Mouse (Mus musculus): ENCODE results near the gene Cacnb4.

Gene Cacnb4

DNA sequence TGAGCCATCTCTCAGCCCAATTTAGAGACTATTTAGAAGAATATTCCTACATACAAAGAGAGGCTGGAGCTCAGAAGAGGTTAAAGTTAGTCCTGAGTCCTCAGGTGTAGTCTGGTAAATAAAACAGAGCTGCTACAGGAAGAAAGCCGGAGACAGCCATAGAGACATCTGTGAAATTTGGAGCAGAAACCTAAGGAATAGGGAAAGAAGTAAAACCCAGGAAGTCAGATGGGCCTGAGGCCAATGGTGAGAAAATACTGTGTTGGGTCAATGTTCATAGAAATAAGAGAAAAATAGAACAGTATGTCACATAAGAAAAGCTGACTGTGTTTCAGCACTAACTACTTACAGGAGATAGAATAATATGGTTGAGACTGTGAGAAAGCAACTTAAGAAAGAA is 155.6 kb downstream of the Cacnb4 start:
- no peak for DNase-seq (ENCODE audit: low spot score)

DNA sequence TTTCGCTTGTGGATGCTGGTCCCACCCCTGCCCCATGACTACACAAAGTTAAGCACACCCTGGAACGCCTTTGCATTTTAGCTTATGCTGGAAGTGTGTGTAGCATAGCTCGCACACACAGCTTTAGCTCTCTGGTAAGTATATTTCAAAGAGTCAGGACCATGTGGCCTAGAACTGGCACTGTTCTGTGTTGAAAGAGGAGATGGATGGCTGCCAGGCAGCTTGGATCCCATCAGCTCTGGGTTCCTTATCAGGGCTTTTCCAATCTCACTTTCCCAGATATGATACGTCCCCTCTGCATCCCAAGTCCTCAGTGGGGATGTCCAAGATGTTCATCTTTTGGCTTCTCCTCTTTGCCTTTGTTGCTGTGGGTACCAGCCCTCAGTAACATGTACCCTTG is 157.9 kb downstream of the Cacnb4 start:
- no peak for DNase-seq (ENCODE audit: low spot score)

DNA sequence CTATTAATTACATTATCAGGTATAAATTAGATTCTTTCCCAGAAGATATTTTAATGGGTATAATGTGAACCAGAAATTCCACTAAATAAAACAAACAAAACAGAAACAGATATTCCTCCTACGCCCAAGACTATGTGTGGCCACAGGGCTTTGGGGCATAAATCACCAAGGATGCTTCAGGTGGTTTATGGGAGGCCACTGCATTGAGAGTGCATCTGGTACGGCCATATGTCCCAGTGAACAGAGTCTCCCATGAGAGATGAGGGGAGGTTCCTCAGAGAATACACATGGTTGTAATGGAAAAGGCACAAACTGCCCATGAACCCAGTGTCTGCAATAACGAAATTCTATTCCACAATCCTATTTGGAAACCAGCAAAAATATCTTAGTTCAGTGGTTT is 160.1 kb downstream of the Cacnb4 start:
- no peak for DNase-seq (ENCODE audit: low spot score)

DNA sequence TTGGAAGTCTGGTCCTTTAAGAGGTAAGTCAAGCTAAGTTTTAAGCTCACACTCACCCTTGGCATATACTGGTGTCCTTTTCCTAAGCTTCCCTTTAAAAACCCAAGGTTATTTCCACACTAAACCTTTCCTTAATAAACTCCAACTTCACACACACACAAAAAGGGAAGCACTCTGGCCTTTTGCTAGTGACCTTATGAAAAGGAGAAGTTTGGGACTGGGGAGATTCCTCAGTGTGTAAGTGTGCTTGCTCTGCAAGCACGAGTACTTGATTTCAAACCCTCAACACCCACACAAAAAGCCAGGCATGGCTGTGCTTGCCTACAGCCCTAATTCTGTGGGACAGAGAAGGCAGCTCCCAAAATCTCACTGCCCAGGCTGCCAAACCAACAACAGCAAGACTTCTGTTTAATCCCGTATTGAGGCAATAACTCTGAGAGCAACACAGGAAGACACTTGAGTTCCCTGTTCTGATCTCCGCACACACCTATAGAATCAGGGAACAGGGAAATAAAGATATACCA is 163.7 kb downstream of the Cacnb4 start:
- no peak for DNase-seq (ENCODE audit: low spot score)

DNA sequence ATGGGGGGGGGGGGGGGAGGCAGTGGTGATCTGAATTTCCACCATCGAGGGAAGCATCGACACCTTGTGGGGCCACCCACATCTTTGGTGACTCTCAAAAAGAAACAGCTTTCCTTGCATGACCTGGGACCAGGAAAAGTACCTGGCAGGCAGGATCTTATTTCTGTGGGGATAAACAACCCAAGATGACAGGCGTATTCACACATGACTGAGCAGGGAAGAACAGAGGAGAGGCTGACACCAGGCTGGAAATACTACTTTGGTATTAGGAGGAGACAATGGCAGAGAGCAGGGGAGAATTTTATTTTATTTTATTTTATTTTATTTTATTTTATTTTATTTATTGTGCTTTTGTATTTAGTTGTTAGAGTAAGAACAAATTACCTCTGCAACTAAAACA is 164.4 kb downstream of the Cacnb4 start:
- no peak for DNase-seq (ENCODE audit: low spot score)

DNA sequence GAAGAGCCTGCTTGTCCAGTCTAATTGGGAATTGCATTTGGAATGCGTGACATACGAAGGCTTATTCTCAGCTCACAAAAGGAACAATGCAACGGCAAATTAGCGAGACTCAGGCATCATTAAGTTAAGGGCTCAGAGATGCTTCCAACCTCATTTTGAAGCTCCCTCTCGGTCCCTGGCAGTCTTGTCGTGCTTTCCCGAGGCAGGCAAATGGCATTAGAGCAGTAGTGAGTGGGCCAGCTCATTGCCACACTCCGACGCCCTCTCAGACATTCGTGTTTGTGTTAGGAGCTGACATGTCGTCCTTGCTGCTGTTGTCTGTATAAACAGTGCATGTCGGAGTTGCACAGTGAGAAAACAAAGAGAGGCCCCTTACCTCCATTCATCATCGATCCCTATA is 164.8 kb downstream of the Cacnb4 start:
- no peak for DNase-seq (ENCODE audit: low spot score)

DNA sequence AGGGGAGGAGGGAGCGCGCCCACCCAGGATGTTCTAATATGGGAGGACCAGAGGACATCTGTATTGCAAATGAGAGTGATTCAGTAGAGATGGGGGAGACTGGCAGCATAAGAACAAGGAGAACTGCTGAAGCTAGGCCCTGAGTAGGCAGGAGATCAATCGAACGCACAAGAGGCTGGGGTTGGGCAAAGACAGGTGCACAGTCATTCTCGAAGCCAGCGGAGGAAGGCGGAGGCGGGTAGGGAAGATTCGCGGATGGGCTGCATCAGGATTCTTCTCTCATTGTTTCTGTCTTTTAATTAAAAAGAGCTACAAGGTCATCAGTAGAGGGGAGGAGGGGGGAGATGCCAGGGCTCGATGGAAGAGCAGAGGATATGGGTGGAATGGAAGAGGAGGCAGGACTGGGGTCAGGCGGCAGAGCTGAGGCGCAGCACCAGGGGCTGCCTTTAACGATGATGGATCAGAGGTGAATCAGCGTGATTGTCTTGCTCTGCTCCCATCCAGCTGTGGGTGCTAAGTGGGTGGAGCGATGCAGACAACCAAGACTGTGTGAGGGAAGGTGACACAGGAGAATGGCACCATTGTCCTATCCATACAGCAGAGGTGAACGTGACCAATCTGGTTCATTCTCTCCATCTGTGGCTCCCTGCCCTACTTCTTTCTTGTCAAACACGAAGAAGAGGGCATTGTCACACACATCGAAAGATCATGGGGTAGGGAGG is 166.7 kb downstream of the Cacnb4 start:
- DNase-seq (ENCODE audit: low spot score), result no peak

DNA sequence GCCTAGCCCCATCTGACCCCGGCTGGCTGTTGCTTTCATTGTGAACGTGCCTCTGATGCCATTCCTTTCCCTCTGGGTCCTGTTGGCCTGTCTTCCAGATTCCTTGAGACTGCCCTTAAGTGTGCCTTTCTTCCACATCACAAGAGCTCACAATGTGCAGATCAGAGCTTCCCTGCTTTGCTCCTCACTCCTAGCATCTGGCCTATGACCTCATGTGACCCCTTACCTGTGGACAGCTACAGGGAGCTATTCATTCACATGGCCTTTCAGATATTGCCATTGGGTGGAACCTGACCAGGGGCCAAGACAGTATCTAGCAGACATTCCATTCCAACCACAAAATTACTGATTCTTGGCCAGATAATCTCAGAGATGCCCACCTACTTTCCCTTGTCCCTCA is 171.5 kb downstream of the Cacnb4 start:
- DNase-seq (ENCODE audit: low spot score), result no peak

DNA sequence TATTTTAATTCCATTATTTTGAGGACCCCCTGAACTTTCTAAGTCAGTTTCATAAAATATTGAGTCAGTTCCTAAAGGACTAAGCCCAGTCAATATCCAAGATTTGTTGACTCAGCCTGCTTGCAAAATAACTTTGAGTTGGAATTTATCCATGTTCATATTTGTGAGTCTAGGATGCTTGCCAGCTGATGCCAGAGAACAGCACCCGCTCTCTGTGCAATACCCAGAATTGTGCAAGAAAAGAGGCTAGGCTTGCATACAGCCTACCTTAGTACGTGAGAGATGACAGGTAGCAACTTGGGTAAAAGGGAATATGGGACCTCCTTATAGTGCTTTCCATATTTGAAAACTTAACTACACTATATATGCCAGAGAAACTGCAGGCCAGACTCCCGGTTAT is 171.9 kb downstream of the Cacnb4 start:
- no peak for DNase-seq (ENCODE audit: low spot score)

DNA sequence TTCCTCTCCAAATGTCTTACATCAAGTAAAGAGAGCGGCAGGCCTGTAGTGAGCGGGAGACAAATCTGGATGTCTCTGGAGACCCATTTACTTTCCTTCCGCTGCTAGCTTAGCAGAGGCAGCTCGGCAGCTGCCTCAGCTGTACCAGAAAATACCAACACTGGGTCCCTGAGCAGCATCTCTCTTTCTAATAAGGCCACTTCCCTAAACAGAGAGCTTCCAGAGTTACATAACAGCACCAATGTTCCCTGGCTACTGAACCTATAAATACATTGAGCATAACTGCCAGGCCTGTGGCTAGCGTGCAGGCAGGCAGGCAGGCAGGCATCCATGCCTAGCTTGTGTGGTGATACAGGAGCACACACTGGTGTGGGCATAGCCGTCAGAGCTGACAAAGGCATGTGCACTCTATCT is 176.8 kb downstream of the Cacnb4 start:
- DNase-seq (ENCODE audit: low spot score), result no peak

DNA sequence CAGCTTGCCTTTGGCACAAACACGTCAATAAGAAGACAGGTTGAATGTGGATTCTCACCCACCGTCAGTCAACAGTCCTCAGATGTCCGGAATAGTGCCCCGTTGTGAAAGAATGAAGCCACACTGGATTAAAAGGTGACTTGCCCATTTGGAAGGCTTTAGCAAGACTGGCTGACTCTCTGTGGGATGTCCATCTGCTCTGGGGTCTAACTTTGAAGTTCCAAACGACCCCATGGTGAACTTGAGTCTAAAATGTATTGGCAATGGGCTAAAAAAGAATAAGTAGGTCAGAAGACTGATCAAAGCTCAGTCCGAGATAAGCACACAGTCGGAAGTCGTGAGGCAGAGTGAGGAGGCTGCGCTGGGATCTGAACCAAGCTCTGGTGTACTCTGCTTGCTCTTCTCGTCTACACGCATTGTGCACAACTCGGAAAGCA is 177.5 kb downstream of the Cacnb4 start:
- no peak for DNase-seq (ENCODE audit: low spot score)

DNA sequence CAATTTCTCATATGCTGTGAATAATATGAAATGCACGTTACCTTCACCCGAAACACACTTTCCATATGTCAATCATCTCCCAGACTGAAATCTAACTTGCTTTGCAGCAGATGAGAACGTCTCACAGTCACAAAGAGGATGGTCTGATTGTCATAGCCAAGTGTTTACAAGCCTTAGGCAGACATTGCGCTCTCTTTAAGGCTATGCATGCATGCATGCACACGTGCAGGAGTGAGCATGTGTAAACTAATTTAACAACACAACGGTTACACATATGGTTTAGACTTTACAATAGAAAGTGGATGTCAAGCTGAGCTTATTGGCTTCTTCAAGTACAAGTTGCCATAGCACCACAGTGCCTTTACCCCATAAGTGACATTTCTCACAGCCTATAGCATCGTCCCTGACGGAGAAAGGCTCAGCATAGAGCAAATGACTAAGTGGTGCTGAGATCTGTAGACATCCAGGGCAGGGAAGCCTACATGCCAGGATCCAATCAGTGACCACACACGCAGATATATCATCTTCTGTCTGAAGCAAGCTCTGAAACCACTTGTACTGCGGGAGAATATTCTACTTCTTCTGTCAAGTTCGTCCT is 181.4 kb downstream of the Cacnb4 start:
- no peak for DNase-seq (ENCODE audit: low spot score)

DNA sequence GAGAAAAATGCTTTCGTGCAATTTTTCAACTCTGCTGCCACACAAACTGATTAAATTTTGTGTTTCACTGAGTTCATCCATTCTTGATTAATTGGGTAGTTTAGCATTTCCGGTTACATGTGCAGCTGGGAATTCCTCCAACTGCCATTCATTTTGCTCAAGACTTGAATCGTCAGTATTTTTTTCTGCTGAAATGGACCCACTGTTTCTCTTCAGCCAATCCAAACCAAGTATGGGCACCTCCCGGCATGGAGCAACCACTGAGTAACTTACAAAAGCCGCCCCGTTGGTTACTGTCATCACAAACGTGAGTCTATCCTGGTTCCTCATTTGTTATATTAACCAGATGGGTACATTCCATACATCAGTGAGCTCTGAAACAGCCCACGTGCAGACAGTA is 182.4 kb downstream of the Cacnb4 start:
- no peak for DNase-seq (ENCODE audit: low spot score)

DNA sequence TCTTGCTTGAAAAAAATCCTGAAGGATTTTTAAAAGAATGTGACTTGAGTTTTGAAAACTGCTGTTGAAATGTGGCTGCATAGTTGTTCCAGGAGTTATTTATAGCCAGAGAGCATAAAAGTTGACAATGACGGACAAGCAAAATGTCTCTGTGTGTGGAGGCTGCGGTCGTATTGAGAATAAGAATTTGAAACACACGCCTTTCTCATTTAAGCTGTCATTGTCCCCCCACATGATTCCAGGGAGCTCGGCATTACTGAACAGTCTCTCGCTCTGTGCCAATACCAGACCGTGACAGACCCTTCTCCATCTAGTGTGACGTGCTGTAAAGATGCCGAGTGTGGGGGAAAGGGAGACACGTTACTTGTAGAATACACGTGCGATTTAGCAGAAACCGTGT is 183.8 kb downstream of the Cacnb4 start:
- no peak for DNase-seq (ENCODE audit: low spot score)

DNA sequence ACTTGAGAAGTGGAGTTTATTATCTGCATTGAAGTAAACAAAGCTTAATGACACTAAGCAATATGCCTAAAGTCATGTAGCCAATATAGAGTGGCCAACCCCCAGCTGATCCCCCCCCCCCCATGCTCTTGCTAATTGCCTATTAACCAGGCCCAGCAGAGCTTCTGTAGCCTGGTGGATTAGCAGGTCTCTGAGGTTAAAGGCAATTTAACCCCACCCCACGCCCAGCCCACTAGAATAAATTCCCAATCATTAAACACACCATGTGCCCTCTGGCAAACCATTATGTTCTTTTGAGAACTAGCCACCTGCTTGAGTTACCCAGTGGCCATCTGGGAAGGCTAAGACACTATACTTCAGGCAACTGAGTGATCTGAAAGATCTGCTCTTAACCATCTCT is 186.8 kb downstream of the Cacnb4 start:
- DNase-seq (ENCODE audit: low spot score), result no peak

DNA sequence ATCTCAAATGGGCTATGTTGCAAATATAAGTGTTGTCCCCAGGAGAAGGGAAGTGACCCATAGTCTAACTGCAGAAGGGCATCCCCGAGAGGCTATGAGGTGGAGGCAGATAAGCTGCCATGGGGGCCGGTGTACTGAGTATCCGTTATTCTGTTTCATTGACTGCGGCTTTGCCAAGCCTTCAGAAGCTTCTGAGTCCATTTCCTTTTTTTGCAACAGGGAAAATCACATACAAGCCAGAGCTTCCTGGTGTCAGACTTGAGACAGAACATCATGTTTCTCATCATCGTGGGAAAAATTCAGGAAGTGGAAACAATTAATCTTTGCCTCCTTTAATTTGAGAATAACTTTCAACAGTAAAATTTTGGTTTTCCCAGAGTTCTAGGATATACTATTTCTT is 193.1 kb downstream of the Cacnb4 start:
- no peak for DNase-seq (ENCODE audit: low spot score)

DNA sequence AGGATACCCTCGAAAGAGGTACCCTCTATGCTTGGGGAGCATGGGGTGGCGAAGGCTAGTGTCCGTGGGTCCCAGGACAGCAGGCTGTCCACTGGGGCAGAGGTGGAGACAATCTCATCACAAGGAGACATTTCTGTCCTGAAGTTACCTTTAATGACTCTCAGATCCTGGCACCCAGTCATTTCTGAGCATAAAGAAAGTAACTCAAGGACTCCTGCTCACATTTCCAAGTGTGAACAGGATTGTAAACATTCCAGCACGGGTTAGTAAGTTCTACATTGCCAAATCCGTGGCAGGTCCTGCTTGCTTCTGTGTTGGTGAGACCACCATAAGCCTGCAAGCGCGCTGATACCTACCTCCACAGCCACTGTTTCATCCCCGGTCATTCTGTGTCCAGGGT is 196.2 kb downstream of the Cacnb4 start:
- no peak for DNase-seq (ENCODE audit: low spot score)

DNA sequence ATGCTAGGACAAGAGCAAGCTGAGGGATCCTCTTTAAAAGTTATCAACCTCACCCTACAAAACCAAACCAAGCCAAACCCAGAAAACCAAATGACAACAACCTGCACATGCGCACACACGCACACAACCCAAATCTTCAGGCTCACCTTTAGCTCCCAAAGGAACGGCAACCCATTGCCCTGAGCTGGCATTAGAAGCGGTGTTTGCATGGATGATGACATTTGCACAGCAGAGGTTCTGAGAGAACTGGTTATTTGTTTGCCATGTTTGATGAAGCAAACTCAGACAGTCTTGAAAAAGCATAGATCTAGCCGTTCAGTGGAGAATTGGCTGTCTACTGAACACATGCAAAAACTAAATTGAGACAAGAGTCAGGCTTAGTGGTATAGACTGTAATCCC is 198.1 kb downstream of the Cacnb4 start:
- DNase-seq (ENCODE audit: low spot score), result no peak

DNA sequence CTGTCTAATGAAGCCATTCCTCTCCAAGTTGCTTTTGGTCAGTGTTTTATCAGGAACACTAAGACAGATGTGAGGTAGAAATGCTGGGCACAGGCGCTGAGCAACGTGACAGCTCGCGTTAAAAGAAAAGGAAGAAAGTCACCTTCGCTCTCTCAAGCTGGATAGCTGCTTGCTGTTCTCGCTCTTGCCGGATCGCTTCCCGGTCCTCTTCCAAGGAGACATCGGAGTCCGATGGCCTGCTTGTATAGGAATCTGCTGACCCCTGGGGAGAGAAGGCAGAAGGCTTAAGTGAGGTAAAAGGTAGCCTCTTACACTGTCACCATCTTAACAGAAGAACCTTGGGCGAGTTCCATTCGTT is 199.1 kb downstream of the Cacnb4 start:
- DNase-seq (ENCODE audit: low spot score), result no peak

DNA sequence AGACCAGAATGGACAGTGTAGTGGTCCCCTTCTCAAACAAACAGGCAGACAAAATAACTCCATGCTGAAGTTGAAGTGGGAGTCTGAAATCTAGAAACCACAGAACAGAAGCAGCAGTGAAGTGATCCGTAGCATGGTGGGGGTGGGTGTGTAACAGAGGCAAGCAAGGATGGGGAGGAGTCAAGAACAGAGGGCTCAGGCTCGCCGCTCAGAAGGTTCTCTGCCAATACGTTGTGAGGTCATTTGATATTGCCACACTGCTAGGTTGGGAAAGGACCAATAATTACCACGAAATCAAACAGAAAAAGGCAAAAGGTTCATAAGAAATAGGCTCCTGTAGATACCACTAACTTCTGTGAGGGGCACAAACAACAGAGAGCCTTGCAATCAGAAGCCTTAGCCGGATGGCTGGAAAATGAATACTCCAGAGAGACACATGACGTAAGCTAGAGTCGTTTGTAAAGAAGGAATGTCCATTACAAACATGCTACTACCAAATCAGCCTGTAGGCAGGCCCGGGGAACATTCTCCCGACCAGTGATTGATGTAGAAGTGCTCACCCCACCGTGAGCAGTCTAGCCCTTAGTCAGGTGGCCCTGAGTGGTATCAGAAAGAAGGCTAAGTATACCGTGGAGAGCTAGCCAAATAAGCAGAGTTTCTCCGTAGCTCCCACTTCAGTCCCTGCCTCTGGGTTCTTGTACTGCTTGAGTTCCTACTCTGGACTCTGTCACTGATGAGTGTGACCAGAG is 199.7 kb downstream of the Cacnb4 start:
- no peak for DNase-seq (ENCODE audit: low spot score)

DNA sequence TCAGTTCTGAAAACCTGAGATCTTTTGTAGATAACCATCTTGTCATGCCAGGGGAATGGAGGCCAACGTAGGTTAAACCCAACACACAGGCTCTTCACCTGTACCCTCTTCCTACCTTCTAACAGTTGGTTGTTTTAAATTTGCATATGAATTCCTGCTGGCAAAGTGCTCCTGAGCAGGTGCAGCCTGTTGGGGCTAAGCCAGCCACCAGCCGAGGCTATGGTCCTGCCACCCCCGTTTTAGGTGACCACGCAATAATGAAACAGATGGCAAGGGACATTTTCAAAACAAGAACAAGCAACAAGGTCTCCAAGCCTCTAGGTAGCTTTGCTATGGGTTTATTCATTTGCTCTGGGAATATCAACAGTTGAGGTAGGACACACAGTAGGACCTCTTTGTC is 200.8 kb downstream of the Cacnb4 start:
- DNase-seq (ENCODE audit: low spot score), result no peak

DNA sequence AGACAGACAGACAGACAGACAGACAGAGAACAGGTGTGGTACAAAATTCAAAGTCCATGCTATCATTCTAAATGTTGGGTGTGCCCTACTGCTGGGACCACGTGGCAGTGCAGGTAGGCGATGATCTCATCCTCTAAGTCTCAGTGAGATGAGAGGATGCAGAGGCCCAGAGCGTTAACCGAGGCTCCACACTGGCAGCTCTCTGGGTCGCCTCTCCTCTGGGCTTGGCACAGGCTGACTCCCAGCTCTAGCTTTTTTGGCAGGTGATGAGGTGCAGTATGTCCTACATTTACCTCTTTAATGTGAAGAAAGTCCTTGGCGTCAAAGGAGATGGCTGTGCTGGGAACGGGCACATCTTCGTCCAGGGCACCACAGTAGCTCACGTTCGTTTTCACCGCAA is 202.1 kb downstream of the Cacnb4 start:
- DNase-seq (ENCODE audit: low spot score), result no peak

DNA sequence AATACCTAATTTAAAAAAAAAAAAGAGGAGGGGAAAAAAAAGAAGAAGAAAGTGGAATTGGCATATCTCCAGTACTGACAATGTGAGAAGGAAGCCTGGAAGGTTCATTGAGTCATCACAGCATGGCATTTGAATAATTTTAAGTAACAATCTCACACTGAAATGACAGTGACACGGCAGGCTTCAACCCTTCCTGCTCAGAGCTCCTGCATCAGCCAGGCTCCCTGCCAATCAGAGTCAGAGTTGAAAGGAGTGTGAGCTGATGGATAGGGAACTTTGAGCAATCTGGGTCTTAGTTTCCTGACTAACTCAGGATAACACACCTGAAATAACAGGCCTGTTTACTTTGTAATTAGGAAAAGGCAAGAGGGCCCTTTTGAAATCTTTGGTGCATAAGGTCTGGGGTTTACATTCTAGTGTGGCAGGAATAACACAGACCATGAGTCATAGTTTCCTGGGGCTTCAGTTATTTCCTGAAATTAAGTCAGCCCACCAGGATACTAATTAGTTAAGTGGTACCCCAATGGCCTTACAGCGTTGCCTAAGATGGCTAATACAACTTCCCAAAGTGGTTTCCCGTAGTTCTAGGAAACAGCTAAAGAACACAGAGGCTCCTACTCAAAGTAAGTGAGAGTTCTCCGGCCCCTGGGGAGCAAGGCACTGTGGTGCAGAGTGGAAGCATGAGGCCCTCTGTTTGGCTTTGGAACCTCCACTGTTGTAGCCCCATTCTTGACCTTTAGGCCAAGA is 204.9 kb downstream of the Cacnb4 start:
- no peak for DNase-seq (ENCODE audit: low spot score)

Data from testis, postnatal 14 days (tissue).